Mouse (Mus musculus) ZHBTc4 (cell line): Measurements from ENCODE around the gene Pigl.
"Not testable (repeated sequence)": the region's sequence is repeated elsewhere in the genome, so short reads cannot be mapped to it uniquely, and the experiment has no call there.

Experiments used
- DNase-seq: peaks from one replicate; pipeline ENCODE4 v3.0.0-alpha.2; 2011; ENCODE audit warnings: low read depth, low spot score

The Pigl gene

DNA sequence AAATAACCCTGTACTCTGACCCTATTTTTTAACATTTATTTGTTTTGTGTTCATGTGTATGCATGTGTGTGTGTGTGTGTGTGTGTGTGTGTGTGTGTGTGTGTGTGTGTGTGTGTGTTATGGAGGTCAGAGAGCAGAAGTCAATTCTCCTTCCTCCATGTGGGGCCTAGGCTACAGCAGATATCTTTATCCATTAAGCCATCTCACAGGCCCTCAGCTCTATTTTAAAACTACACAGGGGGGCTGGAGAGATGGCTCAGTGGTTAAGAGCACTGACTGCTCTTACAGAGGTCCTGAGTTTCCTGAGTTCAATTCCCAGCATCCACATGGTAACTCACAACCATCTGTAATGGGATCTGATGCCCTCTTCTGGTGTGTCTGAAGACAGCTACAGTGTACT, 9.0 kb downstream of the Pigl start:
- DNase-seq: not testable (repeated sequence)

DNA sequence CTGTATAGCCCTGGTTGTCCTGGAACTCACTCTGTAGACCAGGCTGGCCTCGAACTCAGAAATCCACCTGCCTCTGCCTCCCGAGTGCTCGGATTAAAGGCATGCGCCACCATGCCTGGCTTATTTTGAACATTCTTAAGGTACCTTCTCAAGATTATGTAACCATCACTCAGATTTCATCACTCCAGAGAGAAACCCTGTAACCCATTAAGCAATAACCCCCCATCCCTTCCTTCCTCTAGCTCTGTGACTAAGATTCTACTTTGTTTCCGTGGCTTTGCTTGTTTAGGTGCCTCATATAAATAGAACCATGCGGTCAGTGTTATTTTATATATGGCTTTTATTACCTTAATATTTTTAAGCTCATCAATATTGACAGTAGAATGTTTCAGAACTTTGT, 12.2 kb downstream of the Pigl start:
- DNase-seq: no peak

DNA sequence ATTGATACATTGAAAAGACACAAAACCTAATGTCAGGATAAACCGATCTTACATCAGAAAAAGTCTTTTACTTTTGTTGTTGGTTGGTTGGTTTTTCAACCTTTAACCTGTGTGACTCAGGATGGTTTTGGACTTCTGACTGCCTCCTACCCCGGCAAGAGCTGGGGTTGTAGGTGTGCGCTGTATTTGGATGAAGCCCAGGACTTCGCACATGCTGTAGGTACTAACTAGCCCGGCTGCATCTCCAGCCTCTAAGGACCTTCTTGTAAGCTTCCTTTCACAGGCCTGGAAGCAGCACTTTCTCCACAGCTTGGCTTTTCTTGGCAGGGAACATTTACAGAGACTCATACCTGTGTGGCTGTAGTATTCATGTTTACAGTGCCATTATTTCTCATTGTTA, 15.3 kb downstream of the Pigl start:
- no peak for DNase-seq

DNA sequence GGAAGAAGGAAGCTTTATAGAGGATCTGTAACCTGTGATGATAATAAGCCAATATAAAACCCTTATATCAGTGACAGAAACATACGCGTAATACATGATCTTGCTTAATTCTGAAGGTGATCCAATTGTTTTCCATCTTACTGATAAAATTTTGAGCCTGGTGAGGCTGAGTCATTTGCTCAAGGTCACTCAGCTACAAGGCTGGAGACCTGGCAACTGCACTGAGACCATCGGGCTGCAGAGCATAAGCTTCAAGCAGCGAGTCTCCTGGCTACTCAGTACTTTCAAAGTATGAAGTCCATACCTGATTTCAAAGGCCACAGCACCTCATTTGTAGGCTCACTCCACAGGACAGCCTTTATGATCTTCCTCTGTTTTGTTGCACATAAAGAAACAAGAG, 17.9 kb downstream of the Pigl start:
- DNase-seq: no peak

DNA sequence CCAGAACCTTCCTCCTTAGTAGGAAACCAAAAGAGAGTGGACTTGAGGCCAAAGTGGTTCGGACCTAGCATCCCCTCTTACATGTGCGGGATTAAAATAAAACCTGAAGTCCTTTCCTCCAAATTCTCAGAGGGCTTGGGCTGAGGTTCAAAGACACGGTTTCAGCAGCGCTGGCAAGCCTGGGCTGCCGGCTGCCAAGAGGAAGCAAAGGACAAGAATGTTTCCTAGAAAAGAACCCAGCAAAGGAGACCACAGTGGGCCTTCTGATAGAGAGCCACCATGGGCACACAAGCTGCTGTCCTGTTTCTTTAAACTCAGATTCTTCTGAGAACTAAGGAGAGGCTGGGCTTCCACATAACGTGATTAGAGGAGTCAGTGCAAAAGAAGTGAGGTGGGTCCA, 20.7 kb downstream of the Pigl start:
- DNase-seq: no peak

DNA sequence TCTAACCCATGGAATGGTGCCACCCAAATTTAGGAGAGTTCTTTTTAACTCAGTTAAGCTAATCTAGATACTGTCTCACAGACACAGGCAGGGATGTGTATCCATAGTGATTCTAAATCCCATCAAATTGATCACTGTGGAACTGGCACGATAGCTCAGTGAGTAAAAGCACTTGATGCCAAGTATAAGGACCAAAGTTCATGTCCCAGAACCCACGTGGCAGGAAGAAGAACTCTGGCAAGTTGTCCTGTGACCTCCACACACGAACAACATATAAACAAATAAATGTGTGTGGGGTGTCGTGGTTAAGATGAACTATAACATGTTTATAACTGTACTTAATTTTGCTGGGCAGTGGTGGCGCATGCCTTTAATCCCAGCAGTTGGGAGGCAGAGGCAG, 21.3 kb downstream of the Pigl start:
- no peak for DNase-seq

DNA sequence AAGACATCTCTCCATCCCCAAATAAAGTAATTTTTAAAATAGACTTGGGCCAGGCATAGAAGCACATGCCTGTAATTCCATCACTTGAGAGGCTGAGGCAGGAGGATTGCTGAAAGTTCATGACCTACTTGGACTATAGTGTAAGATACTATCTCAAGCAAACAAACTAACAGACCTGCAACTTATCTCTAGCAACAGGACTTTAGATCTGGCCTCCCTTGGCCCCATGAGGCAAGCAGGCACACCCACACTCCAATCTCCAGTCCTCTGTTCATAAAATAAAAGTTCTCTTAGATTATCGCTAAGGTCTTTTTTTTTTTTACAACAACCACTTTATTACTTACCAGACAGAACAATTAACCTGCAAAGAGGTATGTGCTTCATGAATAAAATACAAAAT, 28.7 kb downstream of the Pigl start:
- DNase-seq: no peak

DNA sequence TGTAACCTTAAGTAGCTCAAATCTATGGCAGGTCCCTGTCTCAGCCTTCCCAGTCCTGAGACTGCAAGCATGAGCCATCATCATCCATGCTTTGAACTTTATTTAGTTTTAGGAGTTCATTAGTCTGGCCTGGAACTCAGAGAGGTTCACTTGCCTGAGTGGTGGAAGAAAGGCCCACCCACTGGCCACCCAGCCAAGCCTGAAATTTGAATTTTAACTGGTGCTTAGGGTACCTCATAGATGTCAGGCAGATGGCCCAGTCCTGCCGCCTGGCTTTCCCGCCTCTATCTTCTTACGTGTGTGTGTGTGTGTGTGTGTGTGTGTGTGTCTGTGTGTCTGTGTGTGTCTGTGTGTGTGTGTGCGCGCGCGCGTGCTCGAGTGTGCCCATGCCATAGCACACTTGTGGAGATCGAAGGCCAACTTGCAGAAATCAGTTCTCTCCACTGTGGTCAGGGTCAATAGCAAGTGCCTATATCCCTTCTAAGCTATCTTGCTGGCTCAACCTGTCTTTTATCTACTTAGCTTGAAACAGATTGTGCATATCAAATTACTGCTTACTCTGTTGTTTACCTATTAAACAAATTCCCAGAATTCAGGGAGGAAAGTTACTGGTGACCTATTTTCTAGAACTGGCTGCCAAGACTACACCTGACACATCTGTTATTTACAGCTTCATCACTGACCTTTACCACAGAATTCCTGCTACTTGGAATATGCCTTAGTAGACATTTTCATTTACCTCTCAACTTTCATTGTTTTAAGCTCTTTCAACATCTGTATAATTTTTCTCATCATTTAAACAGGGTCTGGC, 29.5 kb downstream of the Pigl start:
- no peak for DNase-seq

DNA sequence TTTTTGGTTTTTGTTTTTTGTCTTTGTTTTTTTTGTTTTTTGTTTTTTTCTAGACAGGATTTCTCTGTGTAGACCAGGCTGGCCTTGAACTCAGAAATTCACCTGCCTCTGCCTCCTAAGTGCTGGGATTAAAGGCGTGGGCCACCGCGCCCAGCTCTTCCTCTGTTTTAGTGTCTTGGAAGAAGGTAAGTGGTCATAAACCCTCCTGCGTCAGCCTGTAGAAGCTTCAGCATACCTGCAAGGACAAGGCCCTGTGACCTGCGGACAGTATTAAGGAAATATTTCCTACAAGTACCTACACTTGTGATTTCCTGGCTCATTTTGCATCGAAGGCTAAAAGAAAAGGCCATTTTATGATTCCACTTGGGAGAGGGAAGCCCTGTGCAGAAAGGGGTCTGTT, 35.4 kb downstream of the Pigl start:
- DNase-seq: no peak

DNA sequence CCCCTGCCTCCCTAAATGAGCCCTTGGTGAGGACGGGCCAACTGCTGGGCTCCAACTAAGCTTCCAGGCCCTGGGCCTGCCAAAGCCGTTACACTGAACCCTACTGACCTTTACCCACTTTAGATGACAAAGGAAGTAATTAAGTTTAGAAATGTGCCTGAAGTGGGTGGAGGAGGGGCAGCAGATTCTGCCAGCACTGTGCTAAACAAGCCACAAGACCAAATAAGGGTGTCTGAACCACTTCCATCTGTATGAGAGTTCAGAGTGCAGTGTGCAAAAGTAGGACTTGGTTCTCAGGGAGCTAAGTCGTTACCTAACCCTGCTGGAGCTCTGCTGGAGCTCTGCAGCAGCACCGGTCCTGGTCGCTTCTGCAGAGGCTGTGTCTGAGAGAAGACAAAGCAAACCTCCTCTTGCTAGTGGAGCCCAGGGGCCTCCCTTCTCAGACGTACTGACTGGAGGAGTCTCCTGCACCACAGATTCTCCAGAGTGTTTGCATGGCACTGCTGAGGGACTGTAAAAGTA, 36.6 kb downstream of the Pigl start:
- peak; percentile 97 for DNase-seq

DNA sequence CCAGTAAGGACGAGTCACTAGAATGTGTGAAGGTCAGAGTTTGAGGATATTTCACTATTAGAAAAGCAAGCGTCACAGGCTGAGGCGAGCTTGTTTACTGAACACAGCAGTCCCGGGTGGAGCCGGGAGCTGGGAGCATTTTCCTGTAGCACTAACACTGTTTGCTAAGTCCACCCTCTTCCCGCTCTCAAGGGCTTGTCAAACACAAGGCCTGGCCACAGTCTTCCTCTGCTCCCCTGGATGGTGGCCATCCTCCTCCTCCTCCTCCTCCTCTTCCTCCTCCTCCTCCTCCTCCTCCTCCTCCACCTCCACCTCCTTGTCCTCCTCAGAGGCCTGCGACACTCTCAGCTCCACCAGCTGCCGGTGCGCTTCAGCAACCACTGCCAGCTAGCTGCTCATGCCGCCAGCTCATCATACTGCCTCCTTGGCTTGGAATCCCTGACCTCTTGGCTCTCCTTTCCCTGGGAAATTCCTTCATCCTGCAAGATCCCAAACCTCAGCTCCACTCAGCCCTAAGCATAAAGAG, 37.1 kb downstream of the Pigl start:
- no peak for DNase-seq

DNA sequence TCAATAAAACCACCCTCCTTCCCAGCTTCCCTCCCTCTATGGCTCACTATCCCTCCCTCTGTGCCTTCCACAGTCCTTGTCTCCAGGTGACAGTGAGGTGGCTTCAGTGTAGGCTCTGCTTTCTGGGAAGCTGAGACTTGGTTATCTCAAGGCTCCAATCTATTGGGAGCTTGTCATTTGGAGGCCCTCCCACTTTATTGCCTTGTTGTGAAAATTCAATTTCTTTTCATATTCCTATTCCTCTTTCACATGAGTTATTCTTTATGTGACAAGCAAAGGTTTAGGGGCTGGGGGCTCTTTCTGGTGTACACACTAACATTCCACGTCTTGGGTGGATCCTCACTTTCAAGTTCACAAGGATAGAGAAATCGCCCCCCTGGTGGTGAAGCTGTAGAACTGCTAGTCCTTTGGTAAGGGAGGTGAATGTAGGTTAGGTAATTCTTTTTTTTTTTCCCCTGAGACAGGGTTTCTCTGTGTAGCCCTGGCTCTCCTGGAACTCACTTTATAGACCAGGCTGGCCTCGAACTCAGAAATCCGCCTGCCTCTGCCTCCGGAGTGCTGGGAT, 38.0 kb downstream of the Pigl start:
- DNase-seq: peak; percentile 80

DNA sequence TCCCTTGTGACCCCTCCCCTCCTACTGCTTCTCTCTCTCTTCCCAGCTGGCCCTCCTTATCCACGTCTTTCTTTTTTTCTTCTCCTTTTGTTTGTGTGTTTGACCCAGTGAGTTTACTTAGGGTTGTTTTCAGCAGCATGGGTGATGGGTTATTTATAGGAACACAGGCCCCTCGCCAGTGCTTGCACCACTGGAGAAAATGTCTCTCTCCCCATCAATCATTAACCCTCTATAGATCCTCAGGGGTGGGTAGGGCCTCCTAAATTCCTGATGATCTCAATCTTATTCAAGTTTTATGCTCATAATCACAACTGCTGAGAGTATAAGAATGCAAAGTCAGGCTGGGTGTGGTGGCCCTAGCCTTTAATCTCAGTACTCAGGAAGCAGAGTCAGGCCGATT, 38.9 kb downstream of the Pigl start:
- DNase-seq: no peak

DNA sequence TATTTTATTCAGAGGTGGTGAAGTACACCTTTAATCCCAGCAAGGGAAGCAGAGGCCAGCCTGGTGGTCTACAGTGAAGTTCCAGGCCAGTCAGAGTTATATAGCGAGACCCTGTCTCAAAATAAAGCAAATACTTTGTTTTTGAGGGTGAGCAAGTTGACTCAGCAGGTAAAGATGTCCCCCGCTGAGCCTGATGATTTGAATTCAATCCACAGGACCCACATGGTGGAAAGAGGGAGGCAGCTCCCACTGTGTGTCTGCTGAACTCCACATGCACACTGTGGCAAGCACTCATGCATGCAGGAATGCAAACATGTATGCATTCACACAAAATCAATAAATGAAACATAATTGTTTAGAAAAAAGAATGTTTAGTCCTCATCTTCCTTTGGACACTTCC, 40.5 kb downstream of the Pigl start:
- DNase-seq: no peak

DNA sequence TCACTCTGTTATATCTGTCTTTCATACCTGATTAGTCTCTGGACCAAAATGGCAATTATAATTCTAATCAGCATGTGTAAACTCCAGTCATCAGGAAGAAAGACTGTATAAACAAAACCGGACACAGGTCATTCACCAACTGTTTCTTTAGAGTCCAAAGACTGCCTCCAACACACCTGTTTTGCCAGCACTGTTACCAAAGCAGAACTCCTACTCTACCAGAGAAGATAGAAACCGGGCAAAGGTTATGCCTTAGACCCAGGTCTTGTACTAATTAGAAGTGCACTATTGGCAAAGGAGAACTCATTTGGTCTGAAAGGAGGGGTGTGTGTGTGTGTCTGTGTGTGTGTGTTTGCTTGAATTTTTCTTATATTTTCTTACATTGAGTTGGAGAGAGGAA, 42.3 kb downstream of the Pigl start:
- no peak for DNase-seq

DNA sequence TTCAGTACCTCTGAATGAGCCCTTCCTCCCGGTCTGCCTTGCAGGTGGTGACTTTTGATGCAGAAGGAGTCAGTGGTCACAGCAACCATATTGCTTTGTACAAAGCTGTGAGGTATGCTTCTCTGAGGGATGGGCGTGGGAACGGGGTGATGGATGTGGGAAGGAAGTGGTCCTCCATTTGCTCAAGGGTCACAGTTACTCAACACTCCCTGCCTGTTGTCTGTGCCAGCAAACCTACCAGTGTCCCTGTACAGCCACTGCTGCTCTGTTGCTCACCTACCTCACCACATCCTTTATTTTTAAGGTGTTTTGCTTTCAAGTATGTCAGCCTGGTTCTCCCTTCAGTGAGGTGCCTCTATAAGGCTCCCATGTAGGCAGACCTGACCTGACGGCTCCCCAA, 49.4 kb downstream of the Pigl start:
- no peak for DNase-seq

DNA sequence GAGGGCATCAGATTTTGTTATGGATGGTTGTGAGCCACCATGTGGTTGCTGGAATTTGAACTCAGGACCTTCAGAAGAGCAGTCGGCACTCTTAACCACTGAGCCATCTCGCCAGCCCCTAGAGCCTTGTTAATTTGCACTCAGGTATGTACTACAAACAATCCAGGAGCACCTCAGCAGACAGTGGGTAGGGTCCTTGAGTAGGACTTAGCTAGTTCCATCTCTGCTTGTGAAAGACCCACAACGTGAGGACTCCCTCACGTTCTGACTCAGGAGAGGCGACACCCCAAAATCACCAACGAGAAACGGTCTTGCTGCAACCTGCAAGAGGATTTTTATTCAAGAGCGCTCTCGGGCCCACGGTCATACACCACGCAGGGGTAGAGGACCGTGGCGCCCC, 50.1 kb downstream of the Pigl start:
- peak; percentile 59 for DNase-seq

DNA sequence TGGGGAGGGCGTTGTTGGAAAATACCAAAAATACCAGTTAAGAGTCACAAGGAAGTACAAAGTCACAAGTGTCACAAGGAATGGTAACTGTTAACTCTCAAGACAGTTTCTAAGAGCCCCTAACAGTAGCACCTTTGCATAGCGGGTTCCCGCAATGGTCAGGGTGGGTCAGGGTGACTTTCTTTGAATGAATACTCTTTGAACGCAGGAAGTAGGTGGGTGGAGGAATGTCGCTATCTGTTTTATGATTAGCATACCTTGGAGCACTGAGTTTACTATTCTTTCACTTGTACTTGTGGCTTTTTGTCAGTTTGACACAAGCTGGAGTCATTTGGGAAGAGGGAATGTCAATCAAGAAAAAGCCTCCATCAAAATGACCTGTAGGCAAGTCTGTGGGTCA, 50.6 kb downstream of the Pigl start:
- peak; percentile 91 for DNase-seq

DNA sequence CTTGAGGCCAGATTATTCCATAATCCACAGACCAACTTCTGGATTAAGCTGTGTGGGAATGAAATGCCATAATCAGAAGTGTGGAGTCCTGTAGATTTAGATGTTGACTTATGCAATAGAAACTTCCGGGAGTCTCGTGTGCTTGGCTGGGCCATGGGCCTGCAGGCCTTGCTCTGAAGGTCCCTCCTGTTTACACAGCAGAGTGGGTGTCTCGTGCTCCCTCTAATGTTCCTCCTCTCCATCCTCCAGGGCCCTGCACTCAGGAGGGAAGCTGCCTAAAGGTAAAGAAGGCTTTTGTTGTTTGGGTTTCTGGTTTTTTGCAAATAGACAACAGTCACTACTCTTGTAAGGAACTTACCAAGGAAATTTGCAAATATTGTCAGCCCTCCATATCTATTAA, 51.3 kb downstream of the Pigl start:
- DNase-seq: no peak

DNA sequence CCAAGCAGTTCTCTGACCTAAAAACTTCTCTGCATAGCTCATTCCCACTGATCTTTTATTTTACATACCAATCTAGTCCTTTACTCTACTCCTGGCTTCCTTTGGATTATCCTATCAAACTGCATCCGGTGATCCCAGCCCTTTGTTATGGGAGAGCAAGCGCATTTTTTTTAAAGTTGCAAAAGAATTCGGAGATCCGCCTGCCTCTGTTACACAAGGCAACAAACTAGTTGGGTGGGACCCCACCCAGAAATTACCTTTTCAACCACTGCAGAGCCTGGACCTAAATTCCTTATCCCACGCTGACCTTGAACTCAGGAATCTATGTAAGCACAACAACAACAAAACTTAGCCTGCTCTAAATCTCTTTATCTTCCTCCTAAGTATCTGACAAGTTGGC, 52.7 kb downstream of the Pigl start:
- peak; percentile 99 for DNase-seq

DNA sequence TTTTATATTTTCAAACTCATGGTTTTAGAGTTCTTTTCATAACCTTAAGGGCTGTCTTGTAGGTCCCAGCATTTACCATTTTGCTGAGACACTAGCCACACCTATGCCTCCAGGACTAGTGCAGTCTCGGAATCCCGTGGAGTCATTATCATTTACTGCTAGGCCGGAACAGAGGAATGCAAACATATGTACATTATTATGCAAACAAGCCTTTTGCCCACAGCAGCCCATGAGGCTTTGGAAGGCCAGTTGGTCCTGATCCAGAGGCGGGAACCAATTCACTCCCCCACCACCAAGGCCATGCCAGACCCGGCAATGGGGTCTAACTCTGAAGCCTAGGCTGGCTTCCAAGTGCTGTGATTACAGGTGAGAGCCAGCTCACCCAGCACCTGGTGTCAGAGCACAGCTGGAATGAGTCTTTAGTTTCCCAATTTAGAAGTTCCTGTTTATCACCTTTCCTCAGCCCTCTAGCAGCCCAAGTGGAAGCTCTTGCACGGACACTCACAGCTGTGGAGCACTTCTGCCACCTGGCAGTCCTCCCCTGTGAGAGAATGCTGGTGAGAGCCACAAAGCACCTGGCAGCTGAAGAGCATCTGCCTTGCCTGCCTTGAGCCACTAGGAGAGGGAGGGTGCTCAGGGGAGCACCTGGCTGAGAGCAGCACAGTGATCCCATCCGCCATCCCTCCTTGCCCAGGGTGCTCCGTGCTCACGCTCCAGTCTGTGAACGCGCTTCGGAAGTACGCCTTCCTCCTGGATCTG, 53.4 kb downstream of the Pigl start:
- DNase-seq: peak; percentile 97

DNA sequence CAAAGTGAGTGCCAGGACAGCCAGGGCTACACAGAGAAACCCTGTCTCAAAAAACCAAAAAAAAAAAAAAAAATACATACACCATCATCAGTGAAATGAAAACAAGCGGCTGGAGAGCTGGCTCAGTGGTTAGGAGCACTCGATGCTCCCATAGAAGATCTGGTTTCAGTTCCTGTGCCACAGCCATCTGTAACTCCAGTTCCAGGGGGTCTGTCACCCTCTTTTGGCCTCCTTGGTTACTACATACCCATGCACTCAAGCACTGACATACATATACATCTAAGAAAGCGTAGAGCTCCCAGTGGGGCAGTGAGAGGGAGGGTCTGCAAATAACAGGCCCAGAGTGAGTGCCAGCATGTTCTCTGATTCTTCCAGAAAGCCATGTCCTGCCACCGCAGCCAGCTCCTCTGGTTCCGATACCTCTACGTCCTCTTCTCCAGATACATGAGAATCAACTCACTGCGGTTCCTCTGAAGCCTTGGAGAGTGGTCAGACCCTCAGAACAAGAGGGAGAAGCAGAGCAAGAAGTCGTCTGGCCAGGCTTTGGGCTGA, 54.3 kb downstream of the Pigl start:
- DNase-seq: peak; percentile 73
